Mouse (Mus musculus) cortical plate, adult 2 months (tissue): ENCODE data around the gene Usf3.

Experiments used
- CTCF ChIP-seq: fragments of 200-500 bp; IDR thresholded peaks from 2 replicates; pipeline ENCODE4 v1.5.1; 2011; ENCODE audit warnings: mild to moderate bottlenecking, control low read depth, low read length; ENCODE audit not compliant: insufficient read depth; ENCODE audit errors: extremely low read depth
- POLR2A ChIP-seq: fragments of 200-500 bp; IDR thresholded peaks from 2 replicates; pipeline ENCODE4 v1.6.1; 2011; ENCODE audit warnings: mild to moderate bottlenecking, low read length, control low read depth; ENCODE audit not compliant: insufficient read depth; ENCODE audit errors: extremely low read depth

DNA sequence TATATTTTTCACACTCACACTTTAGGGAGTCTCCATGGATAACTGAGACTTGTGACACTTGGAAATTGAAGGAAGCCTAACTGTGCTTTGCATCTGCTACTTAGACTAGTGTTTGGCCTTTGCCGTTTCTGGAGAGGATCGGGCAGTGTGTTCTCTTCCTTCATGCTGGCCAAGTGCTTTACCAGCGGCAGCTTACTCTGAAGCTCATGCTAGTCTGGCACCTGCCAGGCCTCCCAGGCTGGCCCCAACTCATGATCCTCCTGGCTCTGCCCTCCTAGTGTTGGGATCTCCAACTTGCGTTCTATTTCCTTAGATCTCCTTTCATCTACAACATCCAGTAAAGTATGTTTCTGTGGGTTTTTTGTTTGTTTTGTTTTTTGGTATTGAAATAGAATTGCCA lies 27.1 kb downstream of the Usf3 start:
- TF ChIP-seq CTCF (no peak), POLR2A (no peak)
